Mouse (Mus musculus) kidney, adult 2 months (tissue): Measurements from ENCODE around the gene Dus4l.

ENCODE experiments used
- CTCF ChIP-seq: fragments of 200-500 bp; conservative IDR thresholded peaks from 2 replicates; pipeline ENCODE4 v1.5.1; 2011; ENCODE audit warnings: low read depth, mild to moderate bottlenecking, control low read depth, low read length, moderate library complexity, mixed read lengths; ENCODE audit not compliant: insufficient read depth, insufficient read length
- POLR2A ChIP-seq: fragments of 200-500 bp; IDR thresholded peaks from one replicate; pipeline ENCODE4 v1.6.1; 2011; ENCODE audit warnings: low read depth, low read length, control low read depth

DNA sequence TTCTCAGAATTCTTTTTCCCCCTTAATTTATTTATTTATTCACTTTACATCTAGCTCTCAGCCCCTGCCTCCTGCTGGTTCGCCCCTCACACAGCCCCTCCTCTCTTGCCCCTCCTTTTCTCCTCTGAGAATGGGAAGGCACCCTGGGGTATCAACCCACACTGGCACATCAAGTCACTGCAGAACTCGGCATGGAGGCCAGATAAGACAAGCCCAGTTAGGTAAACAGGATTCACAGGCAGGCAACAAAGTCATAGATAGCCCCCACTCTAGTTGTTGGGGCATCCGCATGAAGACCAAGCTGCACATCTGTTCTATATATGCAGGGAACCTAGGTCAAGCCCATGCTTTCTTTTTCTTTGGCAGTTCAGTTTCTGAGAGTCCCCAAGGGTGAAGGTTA, 12.6 kb upstream of the Dus4l start:
- no peak for TF ChIP-seq CTCF
- no peak for TF ChIP-seq POLR2A
